Mouse (Mus musculus) liver, adult 2 months (tissue): ENCODE results near the gene Atrnl1.

Experiments
- CTCF ChIP-seq: fragments of 200-500 bp; IDR thresholded peaks from 2 replicates; pipeline ENCODE4 v1.5.1; 2011; ENCODE audit warnings: low read depth, low read length, control low read depth
- POLR2A ChIP-seq: fragments of 200-500 bp; IDR thresholded peaks from 2 replicates; pipeline ENCODE4 v1.6.1; 2011; ENCODE audit warnings: low read length, control low read depth; ENCODE audit not compliant: insufficient read depth; ENCODE audit errors: extremely low read depth

DNA sequence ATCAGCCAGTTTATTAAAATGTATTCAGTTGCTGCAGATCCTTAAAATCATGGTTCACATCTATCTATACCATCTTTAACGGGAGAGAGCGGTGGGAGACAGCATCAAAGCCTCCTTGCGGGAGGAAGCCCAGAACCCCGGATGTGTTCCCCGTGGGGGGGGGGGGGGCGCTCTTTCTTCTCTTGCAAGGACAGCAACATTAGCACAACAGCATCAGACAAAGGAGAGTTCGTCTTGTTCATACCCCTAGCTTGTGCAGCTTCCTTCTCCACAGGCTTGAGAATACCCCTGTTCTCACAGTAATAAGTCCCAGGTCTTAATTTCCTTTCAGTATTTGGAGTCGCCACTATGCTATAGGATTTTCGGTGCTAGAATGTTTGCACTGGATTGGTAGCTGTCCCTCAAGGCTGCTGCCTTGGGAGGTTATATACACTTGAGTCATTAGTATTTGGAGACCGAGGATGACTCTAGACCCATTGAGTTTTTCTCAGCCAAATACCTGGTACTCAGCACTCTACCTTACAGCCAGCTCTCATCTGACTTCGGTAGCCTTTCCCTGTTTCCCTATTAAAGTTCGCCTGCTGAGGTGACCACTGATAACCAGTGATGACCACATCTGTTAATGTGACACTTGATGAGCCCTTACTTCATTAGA is 449.5 kb downstream of the Atrnl1 start:
- TF ChIP-seq CTCF: no peak
- no peak for TF ChIP-seq POLR2A
